Mouse (Mus musculus) brain, embryonic 14.5 days (tissue): ENCODE measurements around the gene Olfr287.

Experiments used
- CTCF ChIP-seq: fragments of 200-500 bp; IDR thresholded peaks from 2 replicates; pipeline ENCODE4 v1.5.1; 2012; ENCODE audit warnings: inconsistent platforms, mild to moderate bottlenecking, moderate library complexity, borderline replicate concordance; ENCODE audit not compliant: insufficient read depth, insufficient read length; ENCODE audit errors: extremely low read depth
- POLR2A ChIP-seq: fragments of 200-500 bp; IDR thresholded peaks from 2 replicates; pipeline ENCODE4 v1.6.1; 2012; ENCODE audit warnings: mild to moderate bottlenecking, inconsistent platforms, borderline replicate concordance; ENCODE audit not compliant: poor library complexity, insufficient read depth, insufficient read length, severe bottlenecking; ENCODE audit errors: extremely low read depth

DNA sequence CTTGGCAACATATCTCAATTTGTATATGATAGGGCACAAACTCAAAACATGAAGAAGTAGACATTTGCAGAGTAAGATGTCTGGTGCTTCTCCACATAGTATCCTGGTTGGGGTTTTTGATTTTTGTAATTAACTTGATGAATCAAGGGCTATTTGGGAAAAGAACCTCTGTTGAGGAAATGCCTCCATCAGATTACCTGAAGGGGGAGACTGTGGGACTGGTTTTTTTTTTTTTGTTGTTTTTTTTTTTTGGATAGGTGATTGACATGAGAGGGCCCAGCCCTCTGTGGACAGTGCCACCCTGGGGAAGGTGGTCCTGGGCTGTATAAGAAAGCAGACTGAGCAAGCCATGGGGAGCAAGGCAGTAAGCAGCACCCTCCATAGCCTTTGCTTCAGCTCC, 1.5 kb upstream of the Olfr287 start:
- TF ChIP-seq CTCF (no peak), POLR2A (no peak)
